Mouse (Mus musculus) heart, adult 2 months (tissue): ENCODE results near the gene Slco2b1. TPM values are rescaled to one million over a fixed set of nuclear protein-coding genes. Genes with fewer than 3 reads are reported as not detected.
A peak's percentile ranks its signal among the peaks of the same experiment; 100 is the strongest.

ENCODE experiments used
- DNase-seq, 2 experiments: peaks; one replicate each; pipeline ENCODE4 v3.0.0; 2021
- H3K27ac ChIP-seq: fragments of 200-600 bp; 2 replicates; pipeline ENCODE4 v1.8.1; 2022
- H3K27me3 ChIP-seq: fragments of 200-500 bp; 2 replicates; pipeline ENCODE4 v1.6.1; 2012; ENCODE audit warnings: mild to moderate bottlenecking, low read length, inconsistent platforms, mixed read lengths; ENCODE audit not compliant: control insufficient read depth, insufficient read depth
- H3K36me3 ChIP-seq: fragments of 200-500 bp; 2 replicates; pipeline ENCODE4 v1.6.1; 2012; ENCODE audit warnings: low read length, inconsistent platforms; ENCODE audit not compliant: control insufficient read depth, insufficient read depth
- H3K4me1 ChIP-seq: fragments of 200-500 bp; 2 replicates; pipeline ENCODE4 v1.6.1; 2011; ENCODE audit warnings: low read length; ENCODE audit not compliant: control insufficient read depth, insufficient read depth
- H3K4me3 ChIP-seq: fragments of 200-600 bp; 2 replicates; pipeline ENCODE4 v1.8.1; 2022
- H3K79me2 ChIP-seq: fragments of 200-500 bp; replicated peaks from 2 replicates; pipeline ENCODE4 v1.6.1; 2012; ENCODE audit warnings: mild to moderate bottlenecking, inconsistent platforms, low read length, moderate library complexity, mixed read lengths; ENCODE audit not compliant: control insufficient read depth, insufficient read depth
- H3K9ac ChIP-seq: fragments of 200-500 bp; 2 replicates; pipeline ENCODE4 v1.6.1; 2012; ENCODE audit warnings: low read depth, mild to moderate bottlenecking, control low read depth, inconsistent platforms, low read length, mixed read lengths
- CTCF ChIP-seq: fragments of 200-600 bp; IDR thresholded peaks from 2 replicates; pipeline ENCODE4 v1.8.1; 2022; ENCODE audit warnings: antibody characterized with exemption, mild to moderate bottlenecking, moderate library complexity
- EP300 ChIP-seq: fragments of 200-500 bp; IDR thresholded peaks from 2 replicates; pipeline ENCODE4 v1.6.1; 2011; ENCODE audit warnings: low read depth, low read length, control low read depth; ENCODE audit not compliant: insufficient read depth
- POLR2A ChIP-seq: fragments of 200-500 bp; IDR thresholded peaks from 2 replicates; pipeline ENCODE4 v1.6.1; 2011; ENCODE audit warnings: mild to moderate bottlenecking, low read depth, low read length, control low read depth; ENCODE audit not compliant: insufficient read depth
- WGBS: fragments of 180-500 bp; shearing (Covaris S2); methylation state at CpG from one replicate; pipeline ENCODE4 v1.1.7; 2018; 5-methylcytosine and 5-hydroxymethylcytosine counted together
- intact Hi-C: fragments of 180-260 bp; cut with DNase I; formaldehyde crosslinking; loops from one replicate; pipeline ENCODE4 v1.15.1; 2025
- polyA plus RNA-seq: library from polyadenylated mRNA; depleted of rRNA; stranded (reverse); fragments of >200 nt; gene quantifications from 2 replicates; pipeline ENCODE4 v1.2.3, GENCODE M21; 2012
- total RNA-seq, 2 experiments: library from RNA; stranded (reverse); gene quantifications; 2 replicates each; pipeline ENCODE4 v1.2.3; 2021

The Slco2b1 gene
- total and polyA plus RNA-seq, 3 experiments = 8.5 to 11.7 (median 10.1) TPM

DNA sequence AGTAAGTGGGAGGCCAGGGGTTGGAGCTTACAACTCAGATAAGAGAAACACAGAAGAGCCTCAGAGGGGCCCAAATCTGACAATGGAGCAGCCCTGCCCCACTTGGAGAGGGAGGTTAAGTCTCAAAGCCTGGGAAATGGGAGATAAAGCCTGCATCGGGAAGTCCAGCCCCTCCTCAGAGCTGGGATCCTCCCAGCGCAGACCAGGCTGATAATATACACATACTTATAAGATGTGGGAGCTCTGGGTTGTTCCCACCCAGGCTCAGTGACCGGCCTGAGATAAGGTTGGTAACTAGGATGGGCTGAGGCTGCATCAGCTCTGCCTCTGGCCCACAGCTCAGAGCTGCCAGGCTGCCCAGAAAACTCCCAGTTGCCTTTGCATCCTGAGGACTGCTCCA, 69.1 kb downstream of the Slco2b1 start:
- no peak overlapping the region for H3K4me3 ChIP-seq
- intact Hi-C loops = no loop called here
- no peak for TF ChIP-seq EP300
- no peak for TF ChIP-seq CTCF
- TF ChIP-seq POLR2A = no peak
- no peaks in the 10 kb centered on the region for H3K79me2 ChIP-seq
- no peaks in the 10 kb centered on the region for H3K36me3 ChIP-seq
- DNase-seq = no peak
- H3K9ac ChIP-seq = no peak overlapping the region
- H3K4me1 ChIP-seq = no peaks in the 10 kb centered on the region
- WGBS = 9% methylated on average over 3 of the region's 3 CpGs
- no peak overlapping the region for H3K27ac ChIP-seq
- H3K27me3 ChIP-seq = no peaks in the 10 kb centered on the region; the same call in 1 of the 2 replicates

DNA sequence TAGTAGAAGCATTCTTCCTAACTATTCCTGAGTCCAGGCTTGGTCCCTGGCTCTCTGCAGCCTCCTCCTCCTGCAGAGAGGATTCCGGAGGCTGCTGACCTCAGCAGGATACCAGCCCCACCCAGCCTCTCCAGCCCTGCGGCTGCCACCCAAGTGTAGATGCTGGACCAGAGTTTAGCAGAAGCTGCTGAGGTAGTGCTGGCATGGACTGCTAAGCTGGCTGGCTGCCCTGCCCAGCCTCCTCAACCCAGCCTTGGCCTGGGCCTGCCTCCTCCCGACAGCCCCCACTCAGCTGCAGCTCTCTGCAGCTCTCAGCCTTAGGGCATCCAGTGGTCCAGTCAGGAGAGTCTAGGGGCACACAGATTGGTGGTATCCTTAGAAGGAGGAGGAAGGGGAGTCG, 69.9 kb downstream of the Slco2b1 start:
- H3K27me3 ChIP-seq = no peaks in the 10 kb centered on the region; the same call in 1 of the 2 replicates
- intact Hi-C loops = no loop called here
- 30% methylated on average over 4 of the region's 4 CpGs for WGBS
- no peaks in the 10 kb centered on the region for H3K36me3 ChIP-seq
- H3K27ac ChIP-seq = no peak overlapping the region
- peak in 1 of 2 experiments; percentile 48 for DNase-seq
- no peak for TF ChIP-seq POLR2A
- TF ChIP-seq EP300 = no peak
- TF ChIP-seq CTCF = no peak
- H3K4me3 ChIP-seq = no peak overlapping the region
- H3K9ac ChIP-seq = no peak overlapping the region
- no peaks in the 10 kb centered on the region for H3K4me1 ChIP-seq
- H3K79me2 ChIP-seq = no peaks in the 10 kb centered on the region

DNA sequence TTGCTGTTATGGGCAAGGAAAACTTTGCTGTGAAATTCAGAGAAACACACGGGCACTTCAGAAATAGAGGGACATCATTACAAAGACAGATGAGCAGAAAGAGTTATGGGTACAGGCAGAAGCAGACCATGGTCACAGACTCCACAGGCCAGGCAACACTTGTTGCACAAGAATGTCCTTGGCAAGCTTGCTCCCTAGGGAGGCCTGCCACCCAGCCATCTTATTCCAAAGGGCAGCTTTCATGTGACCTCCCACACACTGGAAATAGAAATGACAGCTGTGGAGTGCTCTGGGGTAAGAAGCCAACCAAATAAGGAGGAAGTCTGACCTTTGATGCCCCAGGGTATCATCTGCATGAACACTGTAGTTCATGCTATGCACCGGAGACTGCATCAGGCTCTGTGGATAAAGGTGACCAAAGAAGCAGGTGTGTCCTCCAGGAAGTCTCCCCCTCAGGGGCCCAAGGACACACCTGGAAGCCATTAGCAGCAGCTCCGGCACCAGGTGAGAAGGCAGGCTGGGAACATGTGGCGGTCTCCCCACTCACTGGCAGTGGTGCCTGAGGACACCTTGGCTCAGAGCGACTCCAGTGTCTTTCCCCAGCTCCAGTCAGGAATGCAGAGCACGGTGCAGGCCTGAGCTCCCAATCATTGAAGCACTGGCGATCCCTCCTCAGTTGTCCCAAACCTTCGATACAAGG, 77.0 kb downstream of the Slco2b1 start:
- no peaks in the 10 kb centered on the region; the same call in 1 of the 2 replicates for H3K27me3 ChIP-seq

DNA sequence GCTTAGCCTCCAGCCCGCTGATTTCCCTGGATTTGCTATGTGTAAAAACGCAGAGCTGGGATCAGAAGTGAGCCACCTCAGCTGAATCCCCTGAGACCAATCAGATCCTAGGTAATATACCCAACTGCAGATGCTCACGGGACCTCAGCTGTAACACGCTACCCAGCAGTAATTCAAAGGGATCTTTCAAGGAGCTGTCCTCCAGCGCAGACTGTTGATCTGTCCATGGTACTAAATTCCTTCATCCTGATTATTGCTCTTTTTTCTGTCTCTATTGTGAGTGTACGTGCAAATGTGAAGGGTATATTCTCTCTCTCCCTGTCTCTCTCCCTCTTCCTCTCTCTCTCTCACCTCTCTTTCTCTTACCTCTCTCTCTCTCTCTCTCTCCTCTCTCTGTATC, 78.9 kb downstream of the Slco2b1 start:
- intact Hi-C loops = no loop called here
- no peak for TF ChIP-seq CTCF
- TF ChIP-seq EP300 = no peak
- TF ChIP-seq POLR2A = no peak
- DNase-seq = no peak
- Histone ChIP-seq H3K9ac (no peak overlapping the region), H3K27me3 (peaks cover 2% of the 10 kb centered on the region; the same call in 1 of the 2 replicates), H3K36me3 (no peaks in the 10 kb centered on the region), H3K27ac (no peak overlapping the region), H3K79me2 (no peaks in the 10 kb centered on the region), H3K4me3 (no peak overlapping the region), H3K4me1 (peaks cover 4% of the 10 kb centered on the region)
- WGBS = 11% methylated on average over 6 of the region's 6 CpGs

More for the DNA sequence above, 77.0 kb downstream of the Slco2b1 start:
- peaks cover 4% of the 10 kb centered on the region for H3K4me1 ChIP-seq
- no peak overlapping the region for H3K27ac ChIP-seq
- H3K4me3 ChIP-seq = no peak overlapping the region
- H3K9ac ChIP-seq = no peak overlapping the region
- DNase-seq = peak in 1 of 2 experiments; percentile 52
- 59% methylated on average over 8 of the region's 8 CpGs for WGBS
- intact Hi-C loops = no loop called here
- H3K79me2 ChIP-seq = no peaks in the 10 kb centered on the region
- H3K36me3 ChIP-seq = no peaks in the 10 kb centered on the region
- no peak for TF ChIP-seq POLR2A
- 0 out of 2 replicates have a peak, but pooled peaks have one; percentile 18 for TF ChIP-seq EP300
- TF ChIP-seq CTCF = no peak

DNA sequence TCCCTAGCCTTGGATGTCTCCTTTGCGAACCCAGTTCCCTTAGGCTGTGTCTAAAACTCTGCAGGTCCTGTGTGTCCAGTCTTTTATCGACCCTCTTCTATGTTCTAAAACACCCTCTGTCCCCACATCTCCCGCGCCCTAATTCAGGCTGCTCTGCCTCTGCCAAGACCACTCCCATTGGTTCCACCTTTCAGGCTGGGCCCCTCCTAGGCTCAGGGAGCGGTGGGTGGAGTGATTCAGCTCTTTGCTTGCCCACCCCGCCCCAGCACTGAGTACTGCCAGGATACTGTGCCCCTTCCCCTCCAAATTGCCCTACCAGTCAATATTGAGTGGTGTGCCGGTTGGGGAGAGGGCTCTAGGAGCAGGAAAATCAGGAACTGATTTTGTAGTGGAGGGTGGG, 83.8 kb downstream of the Slco2b1 start:
- Histone ChIP-seq H3K36me3 (no peaks in the 10 kb centered on the region), H3K4me1 (peaks cover 3% of the 10 kb centered on the region; the same call in 1 of the 2 replicates), H3K79me2 (no peaks in the 10 kb centered on the region), H3K9ac (no peak overlapping the region), H3K27me3 (peaks cover 5% of the 10 kb centered on the region; the same call in 1 of the 2 replicates), H3K27ac (no peak overlapping the region), H3K4me3 (no peak overlapping the region)
- TF ChIP-seq CTCF (no peak), EP300 (no peak), POLR2A (no peak)
- 30% methylated on average over 7 of the region's 7 CpGs for WGBS
- intact Hi-C loops = no loop called here
- DNase-seq = no peak

DNA sequence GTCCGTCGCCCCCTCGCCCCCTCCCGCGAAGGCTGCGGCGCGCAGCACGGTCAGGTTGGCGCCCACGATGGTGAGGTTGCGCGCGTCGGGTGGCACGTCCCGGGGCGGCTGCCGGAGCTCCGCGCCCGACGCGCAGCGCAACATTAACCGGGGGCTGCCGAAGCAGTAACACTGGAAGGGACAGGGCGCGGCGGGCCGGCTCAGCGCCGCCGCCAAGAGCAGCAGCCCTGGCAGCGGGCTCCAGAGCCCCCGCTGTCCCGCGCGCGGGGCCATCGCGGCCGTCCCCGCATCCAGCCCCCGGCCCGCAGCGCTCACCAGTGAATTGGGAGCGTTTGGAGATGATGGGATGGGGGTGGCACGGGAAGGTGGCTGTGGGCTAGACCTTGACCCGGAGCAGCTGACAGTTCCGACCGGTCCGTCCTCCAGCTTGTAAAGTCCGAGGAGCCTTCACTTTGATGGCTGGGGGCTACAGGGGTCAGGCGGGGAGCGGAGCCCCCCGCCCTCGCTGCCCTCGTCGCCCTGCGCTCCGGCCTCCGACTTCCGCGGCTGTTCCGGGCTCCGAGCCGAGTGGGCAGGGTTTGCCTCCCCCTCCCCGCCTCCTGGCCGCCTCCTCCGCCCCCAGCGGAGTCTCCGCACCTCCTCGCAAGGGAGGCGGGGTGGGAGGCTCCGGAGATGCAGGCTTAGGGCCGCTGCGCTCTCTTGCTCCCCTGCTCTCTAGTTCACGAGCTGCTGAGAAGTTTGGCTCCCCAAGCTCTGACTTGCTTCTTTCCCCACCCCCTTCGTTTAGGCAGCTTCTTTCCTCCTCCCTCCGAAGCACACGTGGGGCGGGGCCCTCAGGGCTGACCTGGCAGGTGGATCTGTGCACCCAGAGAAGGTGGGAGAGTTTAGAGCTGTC, 84.5 kb downstream of the Slco2b1 start, which contains the start of gene Tpbgl:
Gene Tpbgl (minus strand): TSS at position 728 of the 895 bp plus-strand sequence.
- peak; percentile 86 to 90 for DNase-seq
- peaks cover 3% of the 10 kb centered on the region; the same call in 1 of the 2 replicates for H3K4me1 ChIP-seq
- H3K9ac ChIP-seq = peak within 1 kb of the TSS; percentile 54
- no peak for TF ChIP-seq POLR2A
- no peak for TF ChIP-seq CTCF
- TF ChIP-seq EP300 = no peak
- peak within 1 kb of the TSS; percentile 54 for H3K27ac ChIP-seq
- no peaks in the 10 kb centered on the region for H3K79me2 ChIP-seq
- intact Hi-C loops = no loop called here
- H3K36me3 ChIP-seq = no peaks in the 10 kb centered on the region
- peak within 1 kb of the TSS; percentile 68 for H3K4me3 ChIP-seq
- WGBS = 1% methylated on average over 82 of the region's 83 CpGs
- peaks cover 5% of the 10 kb centered on the region; the same call in 1 of the 2 replicates for H3K27me3 ChIP-seq
